Mouse (Mus musculus): ENCODE data around the gene Tpcn2.

DNA sequence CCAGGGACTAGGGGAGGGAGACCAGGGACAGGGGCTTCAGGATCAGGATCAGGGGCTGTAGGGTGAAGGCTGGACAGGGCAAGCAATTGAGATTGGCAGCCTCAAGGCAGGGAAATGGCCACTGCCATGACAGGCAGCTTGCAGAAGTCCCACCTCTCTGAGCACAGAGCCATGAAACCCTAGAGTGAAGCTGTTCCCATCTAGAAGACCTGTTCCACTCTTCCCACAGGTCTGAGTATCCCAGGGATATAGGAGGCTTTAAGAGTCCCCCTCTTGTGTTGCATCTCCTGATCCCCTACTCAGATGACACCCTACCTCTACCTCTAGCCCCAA lies 17.2 kb upstream of the Tpcn2 start:
- TF ChIP-seq EP300 (IDR thresholded peaks at IDR 0.05; ENCODE audit: insufficient read depth, low read depth, low read length) (no peak), CTCF (IDR thresholded peaks at IDR 0.05) (no peak)

All from heart, adult 2 months (tissue).